Mouse (Mus musculus) kidney, embryonic 14.5 days (tissue): ENCODE measurements around the gene 0610040J01Rik. TPM values are rescaled to one million over a fixed set of nuclear protein-coding genes. Genes with fewer than 3 reads are reported as not detected.
"Not testable (repeated sequence)": the region's sequence is repeated elsewhere in the genome, so short reads cannot be mapped to it uniquely, and the experiment has no call there.

Experiments used
- ATAC-seq: fragments of 200-750 bp; cut with Nextera tagmentation; 2 replicates; pipeline ENCODE4 v1.8.0; 2017; ENCODE audit warnings: moderate number of reproducible peaks, mild to moderate bottlenecking, moderate TSS enrichment, moderate library complexity; ENCODE audit not compliant: low FRiP score, low TSS enrichment
- H3K27ac ChIP-seq: fragments of 300-500 bp; sonication (generic); 2 replicates; pipeline ENCODE4 v1.5.1; 2014; ENCODE audit warnings: low read depth, mild to moderate bottlenecking, low read length, moderate library complexity, mixed read lengths
- H3K27me3 ChIP-seq: fragments of 300-500 bp; sonication (generic); 2 replicates; pipeline ENCODE4 v1.6.1; 2014; ENCODE audit warnings: mild to moderate bottlenecking, low read length; ENCODE audit not compliant: control insufficient read depth, insufficient read depth
- H3K36me3 ChIP-seq: fragments of 300-500 bp; sonication (generic); 2 replicates; pipeline ENCODE4 v1.6.1; 2014; ENCODE audit warnings: low read length, mixed read lengths; ENCODE audit not compliant: control insufficient read depth, insufficient read depth
- H3K4me1 ChIP-seq: fragments of 300-500 bp; sonication (generic); 2 replicates; pipeline ENCODE4 v1.6.1; 2014; ENCODE audit warnings: low read length, mixed read lengths; ENCODE audit not compliant: control insufficient read depth, insufficient read depth
- H3K4me2 ChIP-seq: fragments of 300-500 bp; sonication (generic); replicated peaks from 2 replicates; pipeline ENCODE4 v1.6.1; 2014; ENCODE audit warnings: low read depth, mild to moderate bottlenecking, low read length
- H3K4me3 ChIP-seq: fragments of 300-500 bp; sonication (generic); 2 replicates; pipeline ENCODE4 v1.5.1; 2014; ENCODE audit warnings: mild to moderate bottlenecking, low read length
- H3K9ac ChIP-seq: fragments of 300-500 bp; sonication (generic); 2 replicates; pipeline ENCODE4 v1.6.1; 2014; ENCODE audit warnings: low read depth, mild to moderate bottlenecking, low read length, moderate library complexity
- H3K9me3 ChIP-seq: fragments of 300-500 bp; sonication (generic); 2 replicates; pipeline ENCODE4 v1.6.1; 2016; ENCODE audit warnings: low read length; ENCODE audit not compliant: control insufficient read depth
- WGBS: fragments of 180-500 bp; shearing (Covaris S2); extraction: QIAGEN DNeasy Blood & Tissue Kit; methylation state at CpG from one replicate; pipeline ENCODE4 v1.1.7; 2014; 5-methylcytosine and 5-hydroxymethylcytosine counted together
- polyA plus RNA-seq: library from polyadenylated mRNA; unstranded; fragments of >200 nt; fragmentation: Nextera tagmentation; extraction: Ambion mirVana; gene quantifications from 2 replicates; pipeline ENCODE4 v1.2.1, GENCODE M21; 2014

0610040J01Rik gene
- polyA plus RNA-seq, 1 experiment from 2014 or later: 33.2 TPM

DNA sequence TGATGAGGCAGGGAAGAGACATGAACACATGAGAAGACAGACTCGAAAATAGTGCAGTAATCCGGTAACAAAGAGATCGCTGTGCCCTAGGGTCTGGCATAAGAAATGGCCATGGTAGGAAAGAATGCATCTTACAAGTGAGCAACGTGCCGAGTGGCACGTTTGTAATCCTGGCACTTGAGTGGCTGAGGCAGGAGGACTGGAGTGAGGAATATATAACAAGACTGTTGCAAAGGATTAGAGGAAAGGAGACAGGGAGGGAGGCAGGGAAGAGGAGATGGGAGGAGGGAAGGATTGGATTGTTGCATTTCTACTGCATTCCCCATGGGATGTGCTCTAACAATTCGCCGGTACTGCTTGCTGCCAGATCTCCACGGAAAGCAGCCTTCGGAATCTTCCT is 66.9 kb downstream of the 0610040J01Rik start:
- 86% methylated on average over 10 of the region's 10 CpGs for WGBS
- Histone ChIP-seq H3K4me2 (no peak overlapping the region), H3K9ac (no peak overlapping the region), H3K4me1 (peaks cover 14% of the 10 kb centered on the region), H3K27me3 (no peaks in the 10 kb centered on the region), H3K4me3 (no peak overlapping the region), H3K27ac (no peak overlapping the region), H3K9me3 (no peaks in the 10 kb centered on the region), H3K36me3 (no peaks in the 10 kb centered on the region)
- no peak for ATAC-seq

DNA sequence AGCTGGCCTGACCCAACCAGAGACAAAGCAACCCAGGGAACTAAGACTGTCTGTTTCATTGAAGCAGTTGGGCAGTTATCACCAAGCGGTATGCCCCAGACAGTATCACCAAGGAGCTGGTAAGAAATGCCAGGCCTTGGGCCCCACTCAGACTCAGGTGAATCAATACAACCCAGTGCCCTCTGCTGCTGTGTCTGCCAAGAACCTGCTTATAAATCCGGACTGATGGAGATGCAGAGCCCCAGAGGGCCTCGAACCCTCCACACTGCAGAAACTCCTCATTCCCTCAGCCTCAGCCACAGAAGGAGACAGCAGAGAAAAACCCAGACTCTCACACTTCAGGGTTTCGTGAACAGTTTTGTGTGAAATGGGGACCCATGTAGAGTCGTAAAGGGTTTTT is 74.1 kb downstream of the 0610040J01Rik start:
- Histone ChIP-seq H3K9me3 (no peaks in the 10 kb centered on the region), H3K27ac (no peak overlapping the region), H3K36me3 (no peaks in the 10 kb centered on the region), H3K27me3 (no peaks in the 10 kb centered on the region), H3K4me3 (no peak overlapping the region), H3K9ac (no peak overlapping the region), H3K4me2 (no peak overlapping the region), H3K4me1 (no peaks in the 10 kb centered on the region)
- ATAC-seq: peak; percentile 16; the same call in 1 of the 2 replicates
- 87% methylated on average over 5 of the region's 5 CpGs for WGBS

DNA sequence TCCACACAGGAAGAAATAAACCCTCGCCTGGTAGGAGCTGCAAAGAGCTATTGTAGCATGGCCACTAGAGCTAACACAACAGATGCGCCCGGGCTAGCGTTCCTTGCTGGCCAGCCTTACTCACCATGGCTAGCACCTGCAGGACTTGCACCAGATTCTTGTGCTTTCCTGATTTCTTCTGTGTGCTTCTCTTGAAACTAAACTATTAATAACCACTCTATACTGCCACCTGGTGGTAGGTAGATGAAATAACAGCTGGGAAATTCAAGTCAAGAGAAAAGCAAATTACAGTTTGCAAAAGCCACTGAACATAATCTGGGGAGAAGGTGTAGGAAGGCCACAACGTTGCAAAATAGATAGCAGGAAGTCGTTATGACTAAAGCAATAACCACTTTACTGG is 74.5 kb downstream of the 0610040J01Rik start:
- H3K4me2 ChIP-seq: no peak overlapping the region
- ATAC-seq: 0 out of 2 replicates have a peak, but pooled peaks have one; percentile 34
- H3K36me3 ChIP-seq: no peaks in the 10 kb centered on the region
- H3K4me3 ChIP-seq: no peak overlapping the region
- no peaks in the 10 kb centered on the region for H3K9me3 ChIP-seq
- H3K4me1 ChIP-seq: no peaks in the 10 kb centered on the region
- WGBS: 35% methylated on average over 6 of the region's 6 CpGs
- no peaks in the 10 kb centered on the region for H3K27me3 ChIP-seq
- no peak overlapping the region for H3K27ac ChIP-seq
- no peak overlapping the region for H3K9ac ChIP-seq

DNA sequence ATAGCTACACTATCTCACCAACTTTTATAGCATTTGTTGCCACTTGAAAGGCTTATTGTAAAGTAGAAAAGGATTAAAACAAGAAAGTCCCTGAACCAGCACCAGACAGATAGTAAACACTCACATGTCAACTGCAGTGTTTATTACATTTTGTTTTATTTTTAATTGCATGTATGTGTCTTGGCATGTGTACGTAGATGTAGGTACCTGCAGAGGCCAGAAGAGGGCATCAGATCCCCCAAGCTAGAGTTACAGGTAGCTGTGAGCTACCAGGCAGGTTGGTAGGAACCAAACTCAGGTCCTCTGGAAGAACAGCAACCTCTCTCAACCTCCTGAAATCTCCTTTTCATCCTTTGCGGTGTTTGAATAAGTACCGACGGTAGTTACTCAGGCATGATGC is 74.9 kb downstream of the 0610040J01Rik start:
- ATAC-seq: no peak
- 0 out of 2 replicates have a peak, but pooled peaks cover under 1% of the 10 kb centered on the region for H3K4me1 ChIP-seq
- H3K9me3 ChIP-seq: no peaks in the 10 kb centered on the region
- no peaks in the 10 kb centered on the region for H3K27me3 ChIP-seq
- 96% methylated on average over 4 of the region's 4 CpGs for WGBS
- H3K9ac ChIP-seq: no peak overlapping the region
- H3K27ac ChIP-seq: no peak overlapping the region
- H3K36me3 ChIP-seq: no peaks in the 10 kb centered on the region
- no peak overlapping the region for H3K4me2 ChIP-seq
- H3K4me3 ChIP-seq: no peak overlapping the region

DNA sequence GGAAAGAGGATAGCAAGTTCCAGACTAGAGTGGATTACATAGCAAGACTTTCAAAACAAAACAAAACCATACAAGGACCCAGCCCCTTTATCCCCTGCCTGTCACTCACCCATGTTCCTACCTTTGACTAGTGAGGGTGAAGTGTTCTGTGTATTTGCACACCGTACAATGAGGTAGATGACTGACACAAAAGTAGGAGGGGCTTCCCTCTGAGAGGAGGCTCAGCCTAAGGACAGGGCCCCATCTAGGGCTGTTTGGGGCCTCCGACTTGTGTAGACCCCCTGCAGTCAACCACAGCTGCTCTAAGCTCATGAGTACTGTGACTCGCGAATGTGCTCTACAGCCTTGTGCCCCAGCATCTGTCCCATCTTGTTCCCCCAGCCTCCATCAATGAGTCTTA is 79.1 kb downstream of the 0610040J01Rik start:
- Histone ChIP-seq H3K4me3 (no peak overlapping the region), H3K9ac (no peak overlapping the region), H3K27ac (no peak overlapping the region), H3K9me3 (no peaks in the 10 kb centered on the region), H3K4me2 (no peak overlapping the region), H3K4me1 (peaks cover 5% of the 10 kb centered on the region; the same call in 1 of the 2 replicates), H3K27me3 (no peaks in the 10 kb centered on the region), H3K36me3 (no peaks in the 10 kb centered on the region)
- WGBS: 95% methylated on average over 4 of the region's 4 CpGs
- no peak for ATAC-seq

DNA sequence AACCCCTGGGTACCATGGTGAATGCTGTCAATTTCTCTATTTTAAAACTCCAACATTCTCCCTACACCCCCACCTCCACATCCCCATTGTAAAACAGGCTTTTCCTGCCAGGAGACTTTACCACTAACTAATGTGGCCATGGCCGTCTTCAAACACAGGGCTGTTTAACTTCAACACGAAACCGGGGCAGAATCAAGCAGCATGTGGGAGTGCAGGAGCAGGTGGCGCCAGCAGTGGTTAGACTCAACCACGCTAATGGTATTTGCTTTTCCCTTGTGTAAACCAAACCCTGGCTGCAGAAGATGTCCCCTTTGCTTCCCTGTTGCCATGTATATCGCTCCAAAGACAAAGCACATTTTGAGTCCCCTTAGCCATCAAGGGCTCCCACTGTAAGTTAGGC is 79.7 kb downstream of the 0610040J01Rik start:
- 63% methylated on average over 6 of the region's 6 CpGs for WGBS
- Histone ChIP-seq H3K4me2 (no peak overlapping the region), H3K27ac (no peak overlapping the region), H3K36me3 (no peaks in the 10 kb centered on the region), H3K9me3 (no peaks in the 10 kb centered on the region), H3K9ac (no peak overlapping the region), H3K4me3 (no peak overlapping the region), H3K27me3 (no peaks in the 10 kb centered on the region), H3K4me1 (peaks cover 5% of the 10 kb centered on the region; the same call in 1 of the 2 replicates)
- ATAC-seq: no peak

DNA sequence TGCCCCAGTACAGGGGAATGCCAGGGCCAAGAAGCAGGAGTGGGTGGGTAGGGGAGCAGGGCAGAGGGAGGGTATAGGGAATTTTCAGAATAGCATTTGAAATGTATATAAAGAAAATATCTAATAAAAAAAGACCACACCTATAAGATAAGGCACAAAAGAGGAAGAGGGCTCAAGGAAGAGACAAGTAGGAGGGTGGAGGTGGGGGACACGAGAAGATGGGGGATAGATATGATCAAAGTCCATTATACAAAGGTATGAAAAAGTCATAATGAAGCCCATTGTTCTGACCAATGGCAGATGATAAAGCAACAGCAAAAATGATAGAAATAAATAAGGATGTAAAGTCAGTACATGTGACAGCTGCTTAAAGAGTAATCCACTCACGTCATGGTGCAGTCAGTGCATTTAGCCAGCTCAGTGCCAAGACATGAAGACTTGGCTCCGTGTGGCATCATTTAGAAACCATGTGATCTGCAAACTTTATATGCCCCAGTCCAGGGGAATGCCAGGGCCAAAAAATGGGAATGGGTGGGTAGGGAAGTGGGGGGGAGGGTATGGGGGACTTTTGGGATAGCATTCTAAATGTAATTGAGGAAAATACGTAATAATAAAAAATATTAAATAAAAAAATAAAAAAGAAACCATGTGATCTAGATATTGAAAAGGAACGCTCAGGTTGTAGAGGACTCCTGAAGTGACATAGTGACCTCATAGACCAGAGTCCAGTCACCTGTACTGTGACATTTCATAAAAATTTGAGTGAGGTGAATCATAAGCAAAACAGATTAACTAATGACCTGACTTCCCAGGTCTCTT is 85.0 kb downstream of the 0610040J01Rik start:
- not testable (repeated sequence) for H3K36me3 ChIP-seq, H3K9ac ChIP-seq, ATAC-seq, H3K27ac ChIP-seq, H3K4me1 ChIP-seq, H3K27me3 ChIP-seq, H3K9me3 ChIP-seq, H3K4me3 ChIP-seq, H3K4me2 ChIP-seq
- WGBS: 91% methylated on average over 5 of the region's 5 CpGs

DNA sequence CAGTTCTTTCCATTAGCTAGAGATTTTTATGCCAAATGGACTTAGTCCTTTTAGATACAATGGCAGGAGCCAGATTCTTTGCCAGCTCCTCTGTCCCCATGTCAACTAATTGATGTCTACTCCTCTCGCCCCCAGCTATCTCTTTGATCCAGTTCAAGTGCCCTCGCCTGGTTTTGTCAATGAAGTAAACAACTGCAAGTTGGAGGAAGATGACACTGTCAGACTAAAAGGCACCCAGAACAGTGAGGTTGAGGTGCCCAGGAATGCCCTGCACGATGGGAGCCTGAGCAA is 85.6 kb downstream of the 0610040J01Rik start:
- Histone ChIP-seq H3K27me3 (no peaks in the 10 kb centered on the region), H3K4me1 (no peaks in the 10 kb centered on the region), H3K4me3 (no peak overlapping the region), H3K27ac (no peak overlapping the region), H3K36me3 (no peaks in the 10 kb centered on the region), H3K4me2 (no peak overlapping the region), H3K9me3 (no peaks in the 10 kb centered on the region), H3K9ac (no peak overlapping the region)
- WGBS: 77% methylated on average over 3 of the region's 3 CpGs
- ATAC-seq: no peak

DNA sequence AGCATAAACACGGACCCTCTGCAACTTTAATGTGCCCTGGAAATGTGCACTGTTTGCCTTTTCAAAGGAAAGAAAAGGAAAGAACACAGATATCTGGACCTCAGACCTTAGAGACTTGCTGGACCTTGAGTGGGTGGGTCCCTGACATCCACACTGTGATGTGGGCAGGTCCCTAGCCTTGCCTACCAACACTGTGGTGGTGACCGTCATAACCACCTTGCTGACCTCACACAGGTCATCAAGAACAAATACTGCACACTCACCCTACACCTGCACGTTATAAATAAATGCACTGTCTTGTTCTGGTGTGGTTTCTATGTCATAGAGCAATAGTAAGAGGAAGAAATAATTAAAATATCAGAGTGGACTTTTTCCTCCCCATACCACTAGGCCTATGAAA is 91.2 kb downstream of the 0610040J01Rik start:
- Histone ChIP-seq H3K36me3 (no peaks in the 10 kb centered on the region), H3K27ac (no peak overlapping the region; the same call in 1 of the 2 replicates), H3K4me1 (no peaks in the 10 kb centered on the region), H3K9ac (no peak overlapping the region), H3K4me3 (no peak overlapping the region), H3K4me2 (no peak overlapping the region), H3K27me3 (no peaks in the 10 kb centered on the region), H3K9me3 (no peaks in the 10 kb centered on the region)
- ATAC-seq: no peak
- WGBS: 72% methylated on average over 3 of the region's 3 CpGs
